Mouse (Mus musculus): ENCODE data around the gene Peli1. TPM values are rescaled to one million over a fixed set of nuclear protein-coding genes. Genes with fewer than 3 reads are reported as not detected.
A peak's percentile ranks its signal among the peaks of the same experiment; 100 is the strongest.

Gene Peli1
- 59.3 and 65.9 TPM in 2 replicates for polyA plus RNA-seq (2015; fragmentation: Nextera tagmentation; extraction: Ambion mirVana)

DNA sequence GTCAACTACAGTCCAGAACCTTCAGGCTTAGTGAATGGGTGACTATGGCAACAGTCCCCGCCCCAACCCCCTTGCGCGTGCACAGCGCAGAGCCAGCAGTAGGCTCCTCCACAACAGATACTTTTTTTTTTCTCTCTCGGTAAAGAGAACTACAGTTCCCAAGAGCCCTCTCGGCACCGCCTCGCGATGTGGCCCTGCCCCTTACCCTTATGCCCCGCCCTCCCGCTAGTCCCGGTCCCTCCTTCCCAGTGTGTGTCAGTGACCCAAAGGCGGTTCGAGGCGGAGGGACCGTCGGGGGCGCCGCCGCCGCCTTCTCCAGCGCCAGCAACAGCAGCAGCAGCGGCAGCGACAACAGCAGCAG, at the start of gene Peli1:
Gene Peli1 (plus strand): TSS at position 225 of the 361 bp plus-strand sequence.
- peak; percentile 97 for DNase-seq (ENCODE audit: low spot score)

DNA sequence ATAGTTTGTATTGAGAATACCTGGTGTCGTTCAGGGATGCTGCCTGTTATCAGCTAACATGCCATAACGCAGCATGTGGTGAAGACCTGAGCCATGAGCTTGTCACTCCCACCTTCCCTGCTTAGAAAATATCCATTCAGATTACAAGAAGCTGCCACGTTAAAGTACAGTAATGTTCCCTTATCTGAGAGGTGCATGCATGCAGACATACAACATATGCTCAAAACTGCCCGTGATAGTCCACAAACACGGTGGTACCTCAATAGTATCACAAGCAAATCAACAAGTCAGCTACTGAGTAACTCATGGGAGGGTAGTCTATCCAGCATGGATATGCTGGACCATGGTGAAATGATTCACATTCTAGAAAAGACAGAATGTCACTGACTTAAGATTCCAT, 48.5 kb upstream of the Peli1 start:
- no peak for DNase-seq (ENCODE audit: low spot score)

GRCm38 (mm10) chr11:21046188-21046587, 44.9 kb upstream of the Peli1 start:
- DNase-seq (ENCODE audit: low spot score) = no peak

- no peak for DNase-seq (ENCODE audit: low spot score)
Observed at GRCm38 (mm10) chr11:21047921-21048320, 43.2 kb upstream of the Peli1 start.

- no peak for DNase-seq (ENCODE audit: low spot score)
Observed at GRCm38 (mm10) chr11:21051716-21052115, 39.4 kb upstream of the Peli1 start.

GRCm38 (mm10) chr11:21054587-21054986, 36.5 kb upstream of the Peli1 start:
- DNase-seq (ENCODE audit: low spot score) = no peak

DNA sequence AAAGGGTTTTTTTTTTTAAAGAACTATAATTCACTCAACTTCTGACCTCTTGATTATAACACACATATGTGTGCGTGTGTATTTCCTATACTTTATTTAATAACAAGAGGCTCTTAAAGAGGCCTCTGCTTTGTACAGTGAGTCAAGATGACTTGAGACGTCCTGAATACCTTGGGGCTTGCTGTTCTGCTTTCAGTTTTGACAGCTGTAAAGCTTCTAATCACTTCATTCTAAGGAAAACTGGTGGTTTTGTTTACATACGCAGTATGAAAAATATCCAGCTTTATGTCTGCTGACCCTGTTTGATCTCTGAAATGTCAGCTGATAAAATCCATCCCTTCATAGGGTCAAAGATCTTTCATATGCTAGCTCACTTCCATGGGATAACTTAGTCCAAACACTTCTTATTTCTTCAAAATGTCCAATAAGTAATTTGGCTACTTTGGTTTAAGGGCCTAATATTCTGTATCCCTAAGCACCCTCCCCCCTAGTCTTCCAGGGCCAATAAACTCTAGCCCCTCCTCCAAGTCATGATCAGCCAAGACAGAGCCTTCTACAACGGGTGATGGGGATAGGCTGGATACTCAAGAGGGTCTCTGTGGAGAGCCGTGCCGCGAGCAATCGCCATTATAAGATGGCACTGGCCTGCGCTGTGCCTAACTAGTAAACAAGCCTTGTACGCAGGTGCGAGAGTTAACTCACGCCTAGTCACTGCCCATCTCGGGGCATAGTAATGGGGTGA, 34.8 kb upstream of the Peli1 start:
- DNase-seq (ENCODE audit: low spot score) = no peak

DNA sequence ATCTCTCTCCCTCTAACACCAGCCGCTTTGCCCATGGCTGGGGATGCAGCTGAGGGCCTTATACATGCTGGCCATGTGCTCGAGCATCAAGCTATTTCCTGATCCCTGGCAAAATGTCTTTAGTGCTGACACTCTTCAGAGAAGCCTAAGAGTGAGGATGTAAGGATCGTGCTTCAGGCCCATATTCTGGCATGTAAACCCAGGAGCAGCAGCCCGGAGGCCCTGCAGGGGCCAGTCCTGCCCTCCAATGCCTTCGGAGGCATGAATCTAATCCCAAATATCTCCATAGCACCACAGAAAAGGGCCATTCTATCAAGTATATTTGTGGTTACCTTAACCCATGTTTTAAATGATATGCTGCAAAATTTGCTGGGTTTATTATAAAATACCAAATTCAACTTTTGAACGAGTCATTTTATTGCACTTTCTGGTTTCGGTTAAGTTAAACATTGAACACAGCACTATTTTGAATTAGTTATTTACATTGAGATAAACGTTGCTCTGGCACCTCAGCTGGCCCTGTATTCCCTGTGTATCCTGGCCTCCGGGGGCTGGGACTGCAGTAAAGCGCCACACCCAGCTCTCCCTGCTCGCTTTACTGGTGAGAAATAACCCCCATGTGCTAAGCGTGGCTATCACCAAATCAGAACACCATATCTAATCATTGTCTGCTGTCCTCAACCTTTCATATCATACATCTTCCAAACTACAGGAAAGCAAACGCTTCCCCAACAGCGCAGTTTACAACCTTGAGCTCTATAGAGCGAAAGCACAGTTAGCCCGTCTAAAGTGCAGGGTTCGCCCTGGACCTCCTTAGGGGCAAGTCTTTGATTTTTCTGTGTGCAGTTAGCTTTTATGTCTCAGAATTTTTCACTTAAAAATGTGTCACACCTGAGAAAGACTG, 33.3 kb upstream of the Peli1 start:
- DNase-seq (ENCODE audit: low spot score) = no peak

GRCm38 (mm10) chr11:21058415-21058781, 32.7 kb upstream of the Peli1 start:
- DNase-seq (ENCODE audit: low spot score) = no peak

- DNase-seq (ENCODE audit: low spot score) = no peak
Observed at GRCm38 (mm10) chr11:21060386-21061074, 30.6 kb upstream of the Peli1 start.

GRCm38 (mm10) chr11:21061075-21061403, 30.1 kb upstream of the Peli1 start:
- DNase-seq (ENCODE audit: low spot score) = no peak

GRCm38 (mm10) chr11:21061431-21061830, 29.7 kb upstream of the Peli1 start:
- no peak for DNase-seq (ENCODE audit: low spot score)

GRCm38 (mm10) chr11:21062071-21062470, 29.0 kb upstream of the Peli1 start:
- DNase-seq (ENCODE audit: low spot score) = no peak

- DNase-seq (ENCODE audit: low spot score) = no peak
Observed at GRCm38 (mm10) chr11:21063271-21063670, 27.8 kb upstream of the Peli1 start.

GRCm38 (mm10) chr11:21079400-21079799, 11.7 kb upstream of the Peli1 start:
- no peak for DNase-seq (ENCODE audit: low spot score)

DNA sequence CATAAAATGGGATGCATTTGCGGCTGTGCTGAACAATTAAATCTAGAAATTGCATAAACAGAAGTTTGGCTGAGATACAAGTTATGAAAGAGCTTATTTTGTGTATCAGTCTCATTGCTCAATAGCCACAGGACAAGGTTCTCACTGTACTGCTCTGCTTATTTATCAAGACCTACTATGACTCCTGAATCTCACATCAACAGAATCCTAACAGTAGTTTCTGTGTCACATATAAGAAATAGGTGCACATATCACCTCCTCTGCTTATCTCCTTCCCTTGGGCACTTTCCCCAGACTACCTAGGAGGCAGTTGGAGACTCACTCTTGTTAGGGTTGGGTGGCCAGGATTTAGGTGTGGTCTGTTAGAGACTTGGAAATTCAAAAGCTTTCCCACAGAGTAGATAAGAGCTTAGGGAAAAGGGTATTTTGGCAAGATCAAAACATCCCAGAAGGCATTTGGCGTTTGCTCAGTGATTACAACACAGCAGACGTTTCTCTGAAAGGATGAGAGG, 11.2 kb upstream of the Peli1 start:
- DNase-seq (ENCODE audit: low spot score) = no peak

DNA sequence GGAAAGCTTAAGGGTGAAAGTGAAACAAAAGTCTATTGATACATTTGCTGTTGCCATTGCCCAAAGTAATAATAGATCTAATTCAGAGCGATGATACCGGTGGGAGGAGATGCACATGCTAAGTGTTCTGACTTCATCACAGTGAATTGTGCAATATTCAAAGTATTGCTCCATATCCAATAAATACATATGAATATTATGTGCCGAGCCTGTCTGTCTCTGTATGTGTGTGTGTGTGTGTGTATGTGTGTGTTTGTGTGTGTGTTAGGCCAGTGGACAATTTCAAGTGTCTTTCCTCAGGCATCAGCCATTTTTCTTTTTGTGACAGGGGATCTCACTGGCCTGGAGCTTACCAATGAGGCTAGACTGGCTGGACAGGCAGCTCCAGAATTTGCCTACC, 9.9 kb upstream of the Peli1 start:
- DNase-seq (ENCODE audit: low spot score) = no peak

DNA sequence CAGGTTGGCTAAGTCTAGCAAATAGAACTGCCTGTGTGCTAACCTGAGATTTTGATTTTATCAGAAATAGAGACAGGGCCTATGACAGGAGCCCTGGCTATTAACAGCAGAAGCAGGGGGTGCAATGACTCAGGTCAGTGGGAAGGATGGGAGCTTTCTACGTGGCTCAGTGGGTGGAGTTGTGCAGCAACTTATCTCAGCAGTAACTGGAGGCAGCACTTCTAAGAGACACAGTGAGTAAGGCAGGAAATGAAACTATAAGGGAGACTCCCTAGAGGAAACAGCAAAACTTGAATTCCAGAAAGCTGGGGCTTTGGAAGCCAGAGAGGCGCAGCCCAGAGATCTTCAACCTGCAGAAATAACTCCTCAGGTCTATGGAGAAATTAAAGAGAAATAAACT, 8.4 kb upstream of the Peli1 start:
- no peak for DNase-seq (ENCODE audit: low spot score)

DNA sequence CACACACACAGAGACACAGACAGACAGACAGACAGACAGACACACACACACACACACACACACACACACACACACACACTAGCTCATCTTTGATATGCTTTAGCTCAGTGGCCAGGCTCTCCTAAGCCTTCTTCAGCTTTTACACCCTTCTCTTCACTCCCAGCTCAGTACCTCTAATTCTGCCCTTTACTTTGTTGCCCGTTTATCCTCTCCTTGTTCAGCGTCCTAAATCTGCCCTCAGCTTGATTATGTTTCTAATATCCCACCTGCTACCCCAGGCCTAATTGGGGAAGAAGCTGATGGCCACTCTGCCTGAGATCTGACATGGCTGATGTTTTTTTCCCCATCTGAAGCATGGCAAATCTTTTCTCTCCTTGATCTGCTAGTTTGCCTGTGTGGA, 2.7 kb upstream of the Peli1 start:
- DNase-seq (ENCODE audit: low spot score) = no peak

- no peak for DNase-seq (ENCODE audit: low spot score)
Observed at GRCm38 (mm10) chr11:21089571-21089970, 1.5 kb upstream of the Peli1 start.

DNA sequence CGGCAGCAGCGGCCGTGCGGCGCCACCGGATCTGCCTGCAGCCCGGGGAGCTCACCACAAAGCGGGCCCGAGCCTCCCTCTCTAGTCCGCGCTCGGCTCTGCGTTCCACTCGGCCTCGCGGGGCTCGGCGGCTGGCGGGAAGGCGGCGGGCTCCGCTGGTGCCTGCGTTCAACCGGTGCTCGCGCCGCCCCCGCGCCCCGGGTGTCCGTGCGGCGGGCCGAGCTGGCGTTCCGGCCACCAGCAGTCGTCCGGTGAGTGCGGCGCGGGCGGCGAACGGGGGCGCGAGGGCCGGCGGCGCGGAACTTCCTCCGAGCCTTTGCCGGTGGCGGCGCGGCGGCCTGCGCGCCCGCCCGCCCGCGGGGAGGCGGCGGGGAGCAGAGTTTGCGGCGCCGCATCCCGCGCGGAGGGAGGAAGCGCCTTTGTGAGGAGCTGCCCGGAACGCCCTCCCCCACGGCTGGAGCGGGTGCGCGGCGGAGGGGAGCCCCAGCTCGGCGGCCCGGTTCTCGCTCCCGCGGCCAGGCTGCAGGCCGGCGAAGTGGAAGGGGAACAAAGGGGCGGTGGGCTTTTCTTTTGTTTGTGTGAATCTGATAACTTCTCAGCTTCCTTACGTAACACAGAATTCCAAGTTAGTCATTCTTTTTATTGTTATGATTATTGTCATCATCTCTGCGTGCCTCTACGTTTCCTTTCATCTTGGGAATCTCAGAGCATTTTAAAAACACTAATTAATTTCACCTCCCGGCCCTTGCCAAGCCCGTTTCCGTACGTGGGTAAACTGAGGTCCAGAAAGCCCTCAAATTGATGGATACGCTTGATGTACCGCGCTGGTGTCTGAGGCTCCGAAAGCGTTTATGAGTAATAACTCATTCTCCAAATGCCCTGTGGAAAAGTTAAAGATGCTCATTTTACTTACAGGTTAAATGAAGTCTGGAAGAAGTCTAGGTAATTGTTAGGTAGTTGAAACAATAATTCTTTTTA, 626 bp downstream of the Peli1 start:
- DNase-seq (ENCODE audit: low spot score) = peak; percentile 67

Data from thymus, postnatal 0 days (tissue).